Mouse (Mus musculus): ENCODE measurements around the gene Usp37. TPM values are rescaled to one million over a fixed set of nuclear protein-coding genes. Genes with fewer than 3 reads are reported as not detected.

Gene Usp37
- polyA plus RNA-seq, 1 experiment from 2014 or later: 8.3 TPM

DNA sequence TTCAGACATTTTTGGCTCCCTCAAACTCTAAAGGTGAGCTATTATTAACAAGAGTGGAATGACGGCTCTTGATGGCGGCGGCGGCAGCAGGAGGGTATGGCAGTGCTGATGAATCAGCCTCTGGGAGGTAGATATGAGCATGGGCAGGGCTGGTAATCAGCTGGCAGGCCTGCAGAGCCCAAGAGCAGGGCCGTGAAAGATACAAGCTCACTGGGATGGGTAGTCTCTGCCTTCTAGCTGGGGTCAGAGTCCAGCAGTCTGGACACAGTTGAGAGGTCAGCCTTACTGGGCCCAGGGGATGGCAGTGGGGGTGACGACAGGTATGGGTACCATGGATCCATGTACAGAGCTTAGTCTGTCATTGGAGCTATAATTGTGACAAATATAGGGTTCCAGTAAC lies 110.9 kb downstream of the Usp37 start:
- no peaks in the 10 kb centered on the region for H3K9me3 ChIP-seq (ENCODE audit: control insufficient read depth, low read length)
- H3K4me2 ChIP-seq (replicated peaks; ENCODE audit: low read depth): no peak overlapping the region
- H3K4me1 ChIP-seq (replicated peaks; ENCODE audit: control insufficient read depth, insufficient read depth): no peaks in the 10 kb centered on the region
- no peaks in the 10 kb centered on the region for H3K27me3 ChIP-seq (ENCODE audit: control insufficient read depth, insufficient read depth, low read length)
- H3K9ac ChIP-seq (ENCODE audit: low read length): no peak overlapping the region
- H3K36me3 ChIP-seq (ENCODE audit: control insufficient read depth, insufficient read depth, low read length): no peaks in the 10 kb centered on the region
- ATAC-seq (ENCODE audit: low FRiP score, low TSS enrichment) (peak; percentile 51; the same call in 1 of the 2 replicates), DNase-seq (ENCODE audit: low spot score) (peak; percentile 66)
- H3K4me3 ChIP-seq (ENCODE audit: low read depth, low read length): no peak overlapping the region
- no peak for TF ChIP-seq EP300 (optimal IDR thresholded peaks at IDR 0.05)
- no peak for TF ChIP-seq CTCF (IDR thresholded peaks at IDR 0.05; ENCODE audit: low read depth)
- H3K27ac ChIP-seq (replicated peaks): 0 out of 2 replicates have a peak overlapping the region, but pooled peaks have one; percentile 30
- 61% methylated on average over 6 of the region's 6 CpGs for WGBS

DNA sequence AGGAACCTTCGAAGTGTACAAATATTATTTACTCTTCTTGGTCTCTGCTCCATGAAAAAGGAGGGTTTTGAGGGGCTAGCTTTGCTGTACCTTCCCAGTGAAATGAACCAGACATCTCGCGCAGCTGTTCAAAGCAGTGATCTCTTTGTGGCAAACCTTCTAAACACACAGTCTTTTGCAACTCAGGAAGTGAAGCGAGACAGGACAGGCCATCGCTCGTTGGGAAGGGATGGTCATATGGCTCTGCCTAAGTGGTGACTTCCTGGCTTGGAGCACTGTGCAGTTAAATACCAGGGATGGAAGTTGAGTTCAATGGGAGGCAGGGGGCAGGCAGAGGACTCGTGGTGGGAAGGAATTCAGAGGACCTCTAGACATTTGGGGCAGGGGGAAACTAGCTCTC lies 118.2 kb downstream of the Usp37 start:
- TF ChIP-seq CTCF (IDR thresholded peaks at IDR 0.05; ENCODE audit: low read depth) (no peak), EP300 (optimal IDR thresholded peaks at IDR 0.05) (no peak)
- H3K36me3 ChIP-seq (ENCODE audit: control insufficient read depth, insufficient read depth, low read length): no peaks in the 10 kb centered on the region
- ATAC-seq (ENCODE audit: low FRiP score, low TSS enrichment) (no peak), DNase-seq (ENCODE audit: low spot score) (no peak)
- H3K27ac ChIP-seq (replicated peaks): no peak overlapping the region
- H3K27me3 ChIP-seq (ENCODE audit: control insufficient read depth, insufficient read depth, low read length): no peaks in the 10 kb centered on the region
- no peaks in the 10 kb centered on the region for H3K4me1 ChIP-seq (replicated peaks; ENCODE audit: control insufficient read depth, insufficient read depth)
- 44% methylated on average over 7 of the region's 7 CpGs for WGBS
- no peak overlapping the region for H3K4me3 ChIP-seq (ENCODE audit: low read depth, low read length)
- no peak overlapping the region for H3K4me2 ChIP-seq (replicated peaks; ENCODE audit: low read depth)
- no peak overlapping the region for H3K9ac ChIP-seq (ENCODE audit: low read length)
- H3K9me3 ChIP-seq (ENCODE audit: control insufficient read depth, low read length): no peaks in the 10 kb centered on the region

DNA sequence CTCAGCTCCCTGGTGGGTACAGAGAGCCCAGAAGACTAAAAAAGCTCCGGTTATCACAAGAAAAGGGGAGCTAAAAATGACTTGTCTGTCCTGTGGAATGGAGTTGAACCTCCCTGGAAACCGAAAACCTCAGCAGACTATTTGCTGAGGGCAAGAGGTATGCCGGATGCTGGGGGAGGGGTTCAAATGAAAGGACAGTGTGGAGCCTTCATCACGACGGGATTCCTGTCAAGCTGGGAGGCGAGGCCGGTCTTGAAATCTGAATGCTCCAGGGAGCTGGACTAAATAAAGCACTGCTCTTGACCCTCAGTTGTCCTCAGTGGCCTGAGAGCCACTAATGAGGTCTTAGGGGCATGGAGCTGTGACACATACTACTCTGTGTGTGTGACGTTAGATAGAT lies 120.9 kb downstream of the Usp37 start:
- WGBS: 43% methylated on average over 8 of the region's 8 CpGs
- DNase-seq (ENCODE audit: low spot score): no peak
- Histone ChIP-seq H3K4me1 (replicated peaks; ENCODE audit: control insufficient read depth, insufficient read depth) (no peaks in the 10 kb centered on the region), H3K36me3 (ENCODE audit: control insufficient read depth, insufficient read depth, low read length) (no peaks in the 10 kb centered on the region), H3K4me2 (replicated peaks; ENCODE audit: low read depth) (no peak overlapping the region), H3K9me3 (ENCODE audit: control insufficient read depth, low read length) (no peaks in the 10 kb centered on the region), H3K27me3 (ENCODE audit: control insufficient read depth, insufficient read depth, low read length) (no peaks in the 10 kb centered on the region), H3K9ac (ENCODE audit: low read length) (no peak overlapping the region), H3K4me3 (ENCODE audit: low read depth, low read length) (no peak overlapping the region), H3K27ac (replicated peaks) (no peak overlapping the region)
- TF ChIP-seq CTCF (IDR thresholded peaks at IDR 0.05; ENCODE audit: low read depth) (no peak), EP300 (optimal IDR thresholded peaks at IDR 0.05) (no peak)
- ATAC-seq (ENCODE audit: low FRiP score, low TSS enrichment): no peak

DNA sequence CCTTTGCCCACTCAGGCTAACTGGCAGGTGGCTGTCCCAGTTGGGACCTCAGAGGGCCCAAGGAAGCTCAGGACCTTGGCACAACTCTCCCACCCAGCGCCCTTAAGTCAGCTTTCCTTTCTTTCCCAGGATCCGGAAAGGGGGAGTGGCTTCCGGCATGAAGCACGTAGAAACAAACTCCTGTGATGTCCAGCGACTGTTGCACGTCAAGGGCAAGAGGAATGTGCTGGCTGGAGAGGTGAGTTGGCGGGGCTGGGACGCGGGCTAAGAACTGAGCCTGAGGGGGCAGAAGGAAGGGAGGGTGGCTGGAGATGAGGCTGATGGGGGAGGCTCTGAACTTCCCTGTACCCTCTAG lies 124.7 kb downstream of the Usp37 start:
- Histone ChIP-seq H3K9ac (ENCODE audit: low read length) (no peak overlapping the region), H3K27me3 (ENCODE audit: control insufficient read depth, insufficient read depth, low read length) (no peaks in the 10 kb centered on the region), H3K4me3 (ENCODE audit: low read depth, low read length) (no peak overlapping the region), H3K27ac (replicated peaks) (no peak overlapping the region), H3K36me3 (ENCODE audit: control insufficient read depth, insufficient read depth, low read length) (no peaks in the 10 kb centered on the region), H3K9me3 (ENCODE audit: control insufficient read depth, low read length) (no peaks in the 10 kb centered on the region), H3K4me1 (replicated peaks; ENCODE audit: control insufficient read depth, insufficient read depth) (no peaks in the 10 kb centered on the region), H3K4me2 (replicated peaks; ENCODE audit: low read depth) (no peak overlapping the region)
- 57% methylated on average over 9 of the region's 9 CpGs for WGBS
- DNase-seq (ENCODE audit: low spot score) (no peak), ATAC-seq (ENCODE audit: low FRiP score, low TSS enrichment) (no peak)
- TF ChIP-seq CTCF (IDR thresholded peaks at IDR 0.05; ENCODE audit: low read depth) (no peak), EP300 (optimal IDR thresholded peaks at IDR 0.05) (no peak)

DNA sequence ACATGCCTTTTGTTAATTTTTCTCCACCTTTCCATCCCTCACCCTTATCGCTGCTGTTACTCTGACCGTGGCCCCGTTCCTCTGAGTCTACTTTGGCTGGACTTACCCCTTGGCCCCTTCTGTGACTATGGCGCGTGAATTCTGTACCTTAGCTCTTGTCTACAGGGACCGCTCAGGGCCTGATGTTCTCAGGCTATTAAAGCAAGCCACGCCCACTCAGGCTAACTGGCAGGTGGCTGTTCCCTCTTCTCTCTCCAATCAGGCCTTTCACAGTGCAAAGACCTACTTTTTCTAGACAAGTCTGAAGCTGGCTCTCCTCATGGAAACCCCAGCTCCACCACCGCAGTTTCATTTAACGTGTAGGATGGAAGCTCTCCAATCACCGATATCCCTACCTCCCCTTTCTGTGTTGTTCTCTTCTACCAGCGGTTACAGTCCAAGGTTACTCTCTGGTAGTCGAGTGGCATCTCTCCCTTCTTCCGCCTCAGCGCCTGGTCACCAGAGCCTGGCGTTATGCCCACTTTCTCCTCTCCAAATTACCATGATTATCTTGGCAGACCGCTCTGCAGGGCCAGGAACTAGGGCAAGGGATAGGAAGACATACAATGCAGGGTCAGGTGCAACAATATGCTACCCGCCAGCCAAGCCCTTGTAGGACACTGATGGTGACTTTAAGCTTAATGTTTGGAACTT lies 125.2 kb downstream of the Usp37 start:
- H3K4me3 ChIP-seq (ENCODE audit: low read depth, low read length): no peak overlapping the region
- no peak overlapping the region for H3K9ac ChIP-seq (ENCODE audit: low read length)
- no peak overlapping the region for H3K4me2 ChIP-seq (replicated peaks; ENCODE audit: low read depth)
- DNase-seq (ENCODE audit: low spot score) (no peak), ATAC-seq (ENCODE audit: low FRiP score, low TSS enrichment) (no peak)
- H3K9me3 ChIP-seq (ENCODE audit: control insufficient read depth, low read length): no peaks in the 10 kb centered on the region
- H3K4me1 ChIP-seq (replicated peaks; ENCODE audit: control insufficient read depth, insufficient read depth): no peaks in the 10 kb centered on the region
- no peaks in the 10 kb centered on the region for H3K36me3 ChIP-seq (ENCODE audit: control insufficient read depth, insufficient read depth, low read length)
- H3K27ac ChIP-seq (replicated peaks): no peak overlapping the region
- 73% methylated on average over 17 of the region's 17 CpGs for WGBS
- no peaks in the 10 kb centered on the region for H3K27me3 ChIP-seq (ENCODE audit: control insufficient read depth, insufficient read depth, low read length)
- TF ChIP-seq EP300 (optimal IDR thresholded peaks at IDR 0.05): no peak
- TF ChIP-seq CTCF (IDR thresholded peaks at IDR 0.05; ENCODE audit: low read depth): no peak

DNA sequence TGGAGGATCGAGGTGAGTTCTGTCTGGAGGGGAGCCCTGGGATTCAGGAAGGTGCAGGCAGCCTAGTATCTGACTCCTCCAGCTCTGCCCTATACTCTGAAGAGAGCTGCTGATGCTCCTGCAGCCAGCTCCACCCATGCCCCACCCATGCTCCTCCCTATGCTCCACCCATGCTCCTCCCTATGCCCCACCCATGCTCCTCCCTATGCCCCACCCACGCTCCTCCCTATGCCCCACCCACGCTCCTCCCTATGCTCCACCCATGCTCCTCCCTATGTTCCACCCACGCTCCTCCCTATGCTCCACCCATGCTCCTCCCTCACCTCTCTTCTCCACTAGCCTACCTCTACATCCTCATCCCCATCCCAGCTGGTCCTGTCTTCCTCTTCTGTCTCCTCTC lies 128.9 kb downstream of the Usp37 start:
- Histone ChIP-seq H3K27ac (replicated peaks) (no peak overlapping the region), H3K36me3 (ENCODE audit: control insufficient read depth, insufficient read depth, low read length) (no peaks in the 10 kb centered on the region), H3K9me3 (ENCODE audit: control insufficient read depth, low read length) (no peaks in the 10 kb centered on the region), H3K4me1 (replicated peaks; ENCODE audit: control insufficient read depth, insufficient read depth) (no peaks in the 10 kb centered on the region), H3K9ac (ENCODE audit: low read length) (no peak overlapping the region), H3K27me3 (ENCODE audit: control insufficient read depth, insufficient read depth, low read length) (no peaks in the 10 kb centered on the region), H3K4me3 (ENCODE audit: low read depth, low read length) (no peak overlapping the region), H3K4me2 (replicated peaks; ENCODE audit: low read depth) (no peak overlapping the region)
- 52% methylated on average over 4 of the region's 4 CpGs for WGBS
- TF ChIP-seq CTCF (IDR thresholded peaks at IDR 0.05; ENCODE audit: low read depth): no peak
- TF ChIP-seq EP300 (optimal IDR thresholded peaks at IDR 0.05): no peak
- peak; percentile 53 for ATAC-seq (ENCODE audit: low FRiP score, low TSS enrichment)
- peak; percentile 80 for DNase-seq (ENCODE audit: low spot score)

Measured in stomach, postnatal 0 days (tissue).